Mouse (Mus musculus) intestine, postnatal 0 days (tissue): Measurements from ENCODE around the gene Csf2rb2. TPM values are rescaled to one million over a fixed set of nuclear protein-coding genes. Genes with fewer than 3 reads are reported as not detected.
"Not testable (repeated sequence)": the region's sequence is repeated elsewhere in the genome, so short reads cannot be mapped to it uniquely, and the experiment has no call there.

Experiments
- ATAC-seq: fragments of 200-750 bp; cut with Nextera tagmentation; 2 replicates; pipeline ENCODE4 v1.8.0; 2017; ENCODE audit warnings: mild to moderate bottlenecking, moderate TSS enrichment, moderate library complexity
- H3K27ac ChIP-seq: fragments of 300-500 bp; sonication (generic); 2 replicates; pipeline ENCODE4 v1.5.1; 2014; ENCODE audit warnings: mild to moderate bottlenecking, low read depth, low read length, moderate library complexity
- H3K27me3 ChIP-seq: fragments of 300-500 bp; sonication (generic); replicated peaks from 2 replicates; pipeline ENCODE4 v1.6.1; 2014; ENCODE audit warnings: low read length, mixed read lengths; ENCODE audit not compliant: control insufficient read depth, insufficient read depth
- H3K36me3 ChIP-seq: fragments of 300-500 bp; sonication (generic); 2 replicates; pipeline ENCODE4 v1.6.1; 2014; ENCODE audit warnings: mild to moderate bottlenecking, moderate library complexity; ENCODE audit not compliant: control insufficient read depth, insufficient read depth
- H3K4me1 ChIP-seq: fragments of 300-500 bp; sonication (generic); replicated peaks from 2 replicates; pipeline ENCODE4 v1.6.1; 2014; ENCODE audit warnings: antibody characterized with exemption, low read length, mixed read lengths; ENCODE audit not compliant: control insufficient read depth, insufficient read depth
- H3K4me2 ChIP-seq: fragments of 300-500 bp; sonication (generic); replicated peaks from 2 replicates; pipeline ENCODE4 v1.6.1; 2014; ENCODE audit warnings: low read depth, mild to moderate bottlenecking, moderate library complexity
- H3K4me3 ChIP-seq: fragments of 300-500 bp; sonication (generic); 2 replicates; pipeline ENCODE4 v1.5.1; 2014; ENCODE audit warnings: low read depth, low read length
- H3K9ac ChIP-seq: fragments of 300-500 bp; sonication (generic); 2 replicates; pipeline ENCODE4 v1.6.1; 2014; ENCODE audit warnings: mild to moderate bottlenecking, low read depth, low read length
- H3K9me3 ChIP-seq: fragments of 300-500 bp; sonication (generic); 2 replicates; pipeline ENCODE4 v1.6.1; 2016; ENCODE audit warnings: mixed run types; ENCODE audit not compliant: control insufficient read depth
- CTCF ChIP-seq: sonication (generic); IDR thresholded peaks from 2 replicates; pipeline ENCODE4 v1.5.1; 2016; ENCODE audit warnings: low read depth, mild to moderate bottlenecking, control low read depth, antibody characterized with exemption, moderate library complexity
- WGBS: fragments of 180-500 bp; shearing (Covaris S2); extraction: QIAGEN DNeasy Blood & Tissue Kit; methylation state at CpG from one replicate; pipeline ENCODE4 v1.1.7; 2014; 5-methylcytosine and 5-hydroxymethylcytosine counted together
- polyA plus RNA-seq: library from polyadenylated mRNA; unstranded; fragments of >200 nt; fragmentation: Nextera tagmentation; extraction: Ambion mirVana; gene quantifications from 2 replicates; pipeline ENCODE4 v1.2.1, GENCODE M21; 2015

Gene Csf2rb2
- polyA plus RNA-seq, 1 experiment from 2014 or later, result 0.42 TPM

DNA sequence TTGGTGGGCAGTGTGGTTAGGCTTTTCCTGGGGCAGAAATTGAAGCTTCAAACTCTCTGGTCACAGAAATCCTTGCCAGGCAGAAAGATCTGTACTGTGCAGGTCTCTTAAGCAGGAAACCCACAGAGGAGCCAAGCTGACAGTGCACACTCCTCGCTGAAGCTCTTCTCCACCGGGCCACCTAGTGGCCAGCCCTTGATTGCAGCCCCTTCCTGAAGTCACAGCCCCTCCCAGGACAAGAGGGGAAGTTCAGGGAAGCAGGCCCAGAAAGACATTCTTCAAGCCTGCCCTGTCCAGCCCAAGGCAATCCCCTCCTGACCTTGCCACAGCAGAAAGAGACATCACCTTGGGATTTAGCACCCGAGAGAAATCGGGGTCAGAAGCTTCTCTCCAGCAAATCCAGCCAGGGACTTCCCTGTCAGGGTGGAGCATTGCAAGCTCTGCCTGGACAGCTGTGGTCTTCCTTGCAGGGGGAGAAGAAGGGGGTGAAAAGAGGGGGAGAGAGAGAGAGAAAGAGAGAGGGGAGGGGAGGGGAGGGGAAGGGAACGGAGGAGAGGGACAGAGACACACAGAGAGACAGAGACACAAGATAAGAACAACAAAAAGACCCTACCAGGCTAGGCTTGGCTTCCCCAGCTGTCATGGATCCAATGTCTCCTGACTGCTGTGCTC is 15.4 kb upstream of the Csf2rb2 start:
- H3K9ac ChIP-seq, result no peak overlapping the region
- H3K4me3 ChIP-seq, result no peak overlapping the region
- H3K4me2 ChIP-seq, result no peak overlapping the region
- H3K27ac ChIP-seq, result no peak overlapping the region
- no peaks in the 10 kb centered on the region for H3K9me3 ChIP-seq
- no peaks in the 10 kb centered on the region for H3K36me3 ChIP-seq
- no peaks in the 10 kb centered on the region for H3K27me3 ChIP-seq
- peak; percentile 89 for TF ChIP-seq CTCF
- 0 out of 2 replicates have a peak, but pooled peaks have one; percentile 36 for ATAC-seq
- H3K4me1 ChIP-seq, result no peaks in the 10 kb centered on the region
- WGBS, result 19% methylated on average over 5 of the region's 5 CpGs

DNA sequence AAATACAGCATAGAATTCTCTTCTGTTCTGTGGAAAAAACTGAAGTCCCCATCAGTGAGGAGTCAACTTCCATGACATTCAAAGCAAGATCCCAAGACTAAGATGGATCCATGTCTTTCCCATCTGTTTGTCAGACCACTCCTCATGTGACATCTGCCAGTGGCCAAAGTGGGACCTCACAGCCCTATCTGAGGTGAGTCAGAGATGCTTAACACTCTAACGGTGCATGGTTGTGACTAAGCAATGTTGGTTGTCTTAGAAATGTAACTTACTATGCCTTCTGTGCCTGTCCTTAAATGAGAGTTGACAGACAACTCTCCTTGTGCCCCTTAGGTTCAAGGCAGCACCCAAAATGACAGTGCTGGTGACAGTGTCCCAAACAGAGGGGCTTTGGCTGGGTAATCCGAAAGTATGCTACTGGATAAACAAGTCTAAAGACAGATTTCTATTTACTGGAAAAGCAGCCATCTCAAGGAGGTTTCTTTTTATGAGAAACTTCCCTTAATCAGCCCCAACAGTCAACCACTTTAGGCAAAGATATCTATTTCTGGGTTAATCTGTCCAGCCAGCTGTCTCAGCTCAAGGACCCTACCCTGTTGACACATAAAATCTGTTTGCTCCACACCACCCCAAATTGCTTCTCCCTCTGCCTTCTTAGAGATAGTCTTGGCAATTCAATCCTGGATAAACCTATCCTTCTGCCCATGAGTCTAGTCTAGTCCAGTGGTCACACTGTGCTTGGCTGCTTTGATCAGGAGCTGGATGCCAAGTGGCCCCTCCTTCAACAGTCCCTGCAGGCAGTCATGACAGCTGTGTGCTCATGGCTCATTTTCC is 13.0 kb upstream of the Csf2rb2 start:
- H3K4me3 ChIP-seq, ATAC-seq, H3K27me3 ChIP-seq, H3K4me1 ChIP-seq, H3K36me3 ChIP-seq, H3K27ac ChIP-seq, H3K4me2 ChIP-seq, H3K9me3 ChIP-seq, H3K9ac ChIP-seq: not testable (repeated sequence)
- 65% methylated on average over 2 of the region's 2 CpGs for WGBS

DNA sequence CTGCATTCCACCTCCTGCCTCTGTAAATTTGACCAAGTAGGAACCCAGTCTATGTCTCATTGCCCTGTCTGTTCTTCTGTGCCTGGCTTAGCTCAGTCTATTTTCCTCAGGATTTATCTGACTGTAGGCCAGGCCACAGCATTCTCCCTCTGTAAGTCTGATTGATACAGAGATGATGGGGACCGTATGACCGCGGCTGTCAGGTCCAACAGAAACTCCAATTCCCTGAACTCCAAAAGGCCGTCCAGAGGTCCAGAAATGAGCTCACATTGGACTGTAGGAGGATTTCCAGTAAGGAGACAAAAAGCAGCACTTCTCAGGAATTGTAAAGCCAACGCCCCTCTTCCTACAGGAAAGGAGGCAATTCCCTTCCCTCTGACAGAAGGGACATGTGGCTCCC is 8.1 kb upstream of the Csf2rb2 start:
- H3K4me3 ChIP-seq, H3K4me2 ChIP-seq, H3K27me3 ChIP-seq, H3K4me1 ChIP-seq, ATAC-seq, H3K9ac ChIP-seq, H3K27ac ChIP-seq, H3K9me3 ChIP-seq, H3K36me3 ChIP-seq: not testable (repeated sequence)
- WGBS, result 82% methylated on average over 5 of the region's 5 CpGs

DNA sequence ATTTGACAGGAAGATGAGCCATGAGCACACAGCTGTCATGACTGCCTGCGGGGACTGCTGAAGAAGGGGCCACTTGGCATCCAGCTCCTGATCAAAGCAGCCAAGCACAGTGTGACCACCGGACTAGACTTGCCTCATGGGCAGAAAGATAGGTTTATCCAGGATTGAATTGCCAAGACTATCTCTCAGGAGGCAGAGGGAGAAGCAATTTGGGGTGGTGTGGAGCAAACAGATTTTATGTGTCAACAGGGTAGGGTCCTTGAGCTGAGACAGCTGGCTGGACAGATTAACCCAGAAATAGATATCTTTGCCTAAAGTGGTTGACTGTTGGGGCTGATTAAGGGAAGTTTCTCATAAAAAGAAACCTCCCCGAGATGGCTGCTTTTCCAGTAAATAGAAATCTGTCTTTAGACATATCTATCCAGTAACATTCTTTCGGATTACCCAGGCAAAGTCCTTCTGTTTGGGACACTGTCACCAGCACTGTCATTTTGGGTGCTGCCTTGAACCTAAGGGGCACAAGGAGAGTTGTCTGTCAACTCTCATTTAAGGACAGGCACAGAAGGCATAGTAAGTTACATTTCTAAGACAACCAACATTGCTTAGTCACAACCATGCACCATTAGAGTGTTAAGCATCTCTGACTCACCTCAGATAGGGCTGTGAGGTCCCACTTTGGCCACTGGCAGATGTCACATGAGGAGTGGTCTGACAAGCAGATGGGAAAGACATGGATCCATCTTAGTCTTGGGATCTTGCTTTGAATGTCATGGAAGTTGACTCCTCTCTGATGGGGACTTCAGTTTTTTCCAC is 7.1 kb upstream of the Csf2rb2 start:
- not testable (repeated sequence) for H3K4me3 ChIP-seq, H3K4me2 ChIP-seq, H3K27ac ChIP-seq, H3K36me3 ChIP-seq, H3K27me3 ChIP-seq, H3K9ac ChIP-seq, ATAC-seq, H3K9me3 ChIP-seq, H3K4me1 ChIP-seq
- WGBS, result 63% methylated on average over 4 of the region's 4 CpGs

DNA sequence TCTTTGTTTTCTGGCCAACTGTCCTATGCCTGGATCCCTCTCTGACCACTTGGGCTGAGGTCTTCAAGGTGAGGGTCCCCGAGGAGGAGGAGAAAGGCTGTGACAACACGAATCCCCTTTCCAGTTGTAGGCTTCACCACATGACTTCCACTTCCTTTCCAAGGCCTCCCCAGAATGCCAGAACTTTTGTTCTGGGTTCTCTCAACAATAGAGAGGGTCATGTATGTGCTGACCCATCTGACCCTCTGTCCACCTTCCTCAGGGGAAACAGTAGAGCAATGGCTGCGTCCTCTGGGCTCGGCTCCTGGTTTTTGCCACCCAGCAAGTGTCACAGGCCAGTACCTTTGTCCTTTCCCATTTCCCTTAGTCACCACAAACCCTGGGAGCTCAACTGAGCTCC is 5.5 kb upstream of the Csf2rb2 start:
- H3K4me2 ChIP-seq, result no peak overlapping the region
- no peak overlapping the region for H3K27ac ChIP-seq
- no peak for TF ChIP-seq CTCF
- no peak overlapping the region for H3K4me3 ChIP-seq
- 66% methylated on average over 4 of the region's 4 CpGs for WGBS
- H3K9me3 ChIP-seq, result no peaks in the 10 kb centered on the region
- H3K4me1 ChIP-seq, result no peaks in the 10 kb centered on the region
- H3K36me3 ChIP-seq, result no peaks in the 10 kb centered on the region
- H3K9ac ChIP-seq, result no peak overlapping the region
- ATAC-seq, result no peak
- no peaks in the 10 kb centered on the region for H3K27me3 ChIP-seq

DNA sequence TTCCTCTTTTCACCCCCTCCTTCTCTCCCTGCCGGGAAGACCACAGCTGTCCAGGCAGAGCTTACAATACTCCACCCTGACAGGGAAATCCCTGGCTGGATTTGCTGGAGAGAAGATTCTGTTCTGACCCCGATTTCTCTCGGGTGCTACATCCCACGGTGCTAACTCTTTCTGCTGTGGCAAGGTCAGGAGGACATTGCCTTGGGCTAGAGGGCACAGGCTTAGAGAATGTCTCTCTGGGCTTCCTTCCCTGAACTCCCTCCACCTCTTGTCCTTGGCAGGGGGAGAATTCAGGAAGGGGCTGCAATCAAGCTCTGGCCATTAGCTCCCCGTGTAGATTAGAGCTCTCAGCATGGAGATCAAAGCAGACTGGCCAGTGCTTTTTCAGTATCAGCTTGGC is 4.3 kb upstream of the Csf2rb2 start:
- no peaks in the 10 kb centered on the region for H3K36me3 ChIP-seq
- TF ChIP-seq CTCF, result no peak
- no peak for ATAC-seq
- no peaks in the 10 kb centered on the region for H3K27me3 ChIP-seq
- H3K9ac ChIP-seq, result no peak overlapping the region
- H3K4me1 ChIP-seq, result no peaks in the 10 kb centered on the region
- no peaks in the 10 kb centered on the region for H3K9me3 ChIP-seq
- no peak overlapping the region for H3K27ac ChIP-seq
- 43% methylated on average over 5 of the region's 5 CpGs for WGBS
- H3K4me3 ChIP-seq, result no peak overlapping the region
- no peak overlapping the region for H3K4me2 ChIP-seq
